In the genomic region with DNA sequence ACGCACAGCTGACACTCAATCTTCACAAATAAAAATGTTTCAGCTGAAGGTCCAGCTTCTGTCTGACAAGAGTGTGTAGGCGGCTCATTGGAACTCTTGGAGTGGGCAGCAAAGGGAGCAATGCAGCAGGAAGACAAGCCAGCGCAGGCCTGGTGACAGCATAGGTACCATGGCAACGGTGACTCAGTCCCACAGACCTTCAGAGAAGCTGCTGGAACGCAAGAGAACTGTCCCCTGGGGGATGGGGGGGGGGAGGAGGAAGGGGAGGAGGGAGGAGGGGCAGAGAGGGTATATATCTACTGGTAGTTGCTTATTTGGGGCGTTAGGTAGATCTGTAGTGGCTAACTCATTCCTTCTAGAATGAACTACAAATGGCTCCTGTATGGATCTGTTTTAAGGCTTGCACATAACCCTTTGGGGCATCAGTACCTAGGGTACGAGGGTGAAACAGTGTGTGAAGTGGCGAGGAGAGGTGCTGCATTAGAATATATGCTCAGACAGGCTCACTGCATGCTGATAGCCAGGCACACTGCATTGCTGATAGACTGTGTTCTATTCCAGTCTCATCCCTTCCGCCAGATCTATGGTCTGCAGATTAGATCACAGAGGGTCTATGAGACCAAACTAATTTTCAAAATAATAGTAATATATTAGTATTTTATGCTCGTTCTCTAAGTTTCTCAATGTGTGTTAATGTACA, we compare ENCODE assay signal across 8 mouse cellular contexts. TPM values are rescaled to one million over a fixed set of nuclear protein-coding genes. Genes with fewer than 3 reads are reported as not detected.
A peak's percentile ranks its signal among the peaks of the same experiment; 100 is the strongest.
DNase-seq lines count a peak whose midpoint lies in the region; TF ChIP-seq lines count a peak whose summit lies in the region.

No protein-coding gene starts in this region.

- peak; percentile 44 to 54 for DNase-seq in urinary bladder, adult 18-20 months (ENCODE audit: low spot score in 2 of 2)
- no peak for DNase-seq in urinary bladder, adult 2 months (ENCODE audit: low spot score)
- peak; percentile 66 to 71 for DNase-seq in cerebellum, postnatal 10 days
- peak; percentile 97 for DNase-seq in heart, adult 11 months
- peak; percentile 81 to 84 for DNase-seq in layer of hippocampus, adult 18-20 months (ENCODE audit: low spot score in 2 of 2)
- DNase-seq in lung, postnatal 36 days = peak; percentile 40
- peak; percentile 88 for DNase-seq in telencephalon, adult 2 months (ENCODE audit: low read depth, low spot score)
- DNase-seq in thymus, adult 2 months = no peak

- no peaks in the 10 kb centered on the region for H3K36me3 ChIP-seq in thymus, adult 2 months (ENCODE audit: control insufficient read depth, insufficient read depth, low read length)

- H3K27ac ChIP-seq in thymus, adult 2 months (ENCODE audit: control insufficient read depth, insufficient read depth, low read length) = no peak overlapping the region

- no peak overlapping the region for H3K4me3 ChIP-seq in thymus, adult 2 months (ENCODE audit: control insufficient read depth, insufficient read depth, low read length)

- TF ChIP-seq CTCF in thymus, adult 2 months (IDR thresholded peaks at IDR 0.05; ENCODE audit: borderline replicate concordance, control insufficient read depth, extremely low read depth, insufficient read depth, low read length, poor library complexity) = no peak

- 71% methylated on average over 10 of the region's 10 CpGs for WGBS in thymus, adult 2 months

- no peak for TF ChIP-seq POLR2A in thymus, adult 2 months (IDR thresholded peaks at IDR 0.05; ENCODE audit: control insufficient read depth, extremely low read depth, insufficient read depth, low read length, poor library complexity)

- 0 out of 2 replicates have a peak, but pooled peaks cover 2% of the 10 kb centered on the region for H3K4me1 ChIP-seq in thymus, adult 2 months (replicated peaks; ENCODE audit: control insufficient read depth, insufficient read depth, low read length)

- no peaks in the 10 kb centered on the region for H3K27me3 ChIP-seq in thymus, adult 2 months (ENCODE audit: control insufficient read depth, insufficient read depth, low read length)

RNA-seq across cellular contexts. Expression of a gene that starts 8.1 kb away (rescaled TPM):
- 39.1 and 45.7 TPM in 2 replicates for polyA plus RNA-seq in urinary bladder, adult 2 months (2012; rRNA removed)
- total RNA-seq in layer of hippocampus, adult 18-20 months (2021) = 100 to 1,000 TPM; 823 to 869 TPM
- polyA plus RNA-seq in thymus, adult 2 months (2012; rRNA removed) = 63.6 and 72.1 TPM in 2 replicates

RNA-seq across cellular contexts. Expression of a gene that starts 9.3 kb away (rescaled TPM):
- polyA plus RNA-seq in urinary bladder, adult 2 months (2012; rRNA removed) = 92.5 and 102 TPM in 2 replicates
- total RNA-seq in layer of hippocampus, adult 18-20 months (2021) = 10 to 100 TPM; 35.5 to 40.7 TPM
- 17.6 and 23.2 TPM in 2 replicates for polyA plus RNA-seq in thymus, adult 2 months (2012; rRNA removed)

RNA-seq across cellular contexts. Expression of a gene that starts 34.1 kb away (rescaled TPM):
- 2.1 and 2.2 TPM in 2 replicates for polyA plus RNA-seq in urinary bladder, adult 2 months (2012; rRNA removed)
- total RNA-seq in layer of hippocampus, adult 18-20 months (2021) = under 1 TPM in 1 of 2 experiments, not detected in 1; 0.20 TPM
- polyA plus RNA-seq in thymus, adult 2 months (2012; rRNA removed) = 1.3 and 1.6 TPM in 2 replicates

RNA-seq across cellular contexts. Expression of a gene that starts 49.0 kb away (rescaled TPM):
- 11.0 and 11.9 TPM in 2 replicates for polyA plus RNA-seq in urinary bladder, adult 2 months (2012; rRNA removed)
- total RNA-seq in layer of hippocampus, adult 18-20 months (2021) = 10 to 100 TPM; 13.5 to 13.9 TPM
- polyA plus RNA-seq in thymus, adult 2 months (2012; rRNA removed) = 7.8 and 9.3 TPM in 2 replicates

Comparison
In these comparisons a context has a peak if more than half of its experiments do, and no peak if none do; other contexts are left out.
1. DNase-seq: peak in urinary bladder, adult 18-20 months (2 of 2), cerebellum, postnatal 10 days (2 of 2), heart, adult 11 months (single experiment), layer of hippocampus, adult 18-20 months (2 of 2), lung, postnatal 36 days (single experiment) and telencephalon, adult 2 months (single experiment); none in urinary bladder, adult 2 months (single experiment) and thymus, adult 2 months (single experiment).